Mouse (Mus musculus) cortical plate, adult 2 months (tissue): Measurements from ENCODE around the gene Rpl7l1.

ENCODE experiments used
- CTCF ChIP-seq: fragments of 200-500 bp; IDR thresholded peaks from 2 replicates; pipeline ENCODE4 v1.5.1; 2011; ENCODE audit warnings: mild to moderate bottlenecking, control low read depth, low read length; ENCODE audit not compliant: insufficient read depth; ENCODE audit errors: extremely low read depth
- POLR2A ChIP-seq: fragments of 200-500 bp; IDR thresholded peaks from 2 replicates; pipeline ENCODE4 v1.6.1; 2011; ENCODE audit warnings: mild to moderate bottlenecking, low read length, control low read depth; ENCODE audit not compliant: insufficient read depth; ENCODE audit errors: extremely low read depth

DNA sequence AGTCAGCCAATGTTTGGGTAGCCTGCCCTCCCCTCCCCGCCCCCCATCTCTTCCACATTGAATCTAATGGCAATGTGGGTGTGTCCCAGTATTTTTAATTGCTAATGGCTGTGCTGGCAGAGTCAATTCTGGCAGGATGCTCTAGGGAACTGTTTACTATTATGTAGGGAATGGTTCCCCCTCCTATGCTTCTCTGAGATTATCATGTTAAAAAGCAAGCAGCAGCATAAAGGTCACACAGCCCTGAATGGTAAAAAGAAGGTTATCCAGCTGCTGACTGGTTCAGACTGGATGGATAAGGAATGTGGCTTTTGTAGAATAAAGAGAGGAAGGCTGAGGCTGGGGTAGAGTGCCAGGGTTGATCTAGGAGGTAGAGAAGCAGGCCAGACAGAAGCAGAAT is 30.0 kb upstream of the Rpl7l1 start:
- TF ChIP-seq CTCF (no peak), POLR2A (no peak)
